Mouse (Mus musculus) adrenal gland, postnatal 25 days (tissue): ENCODE measurements at regions not wholly inside any gene's neighbourhood (a gene's known extent, or its start where the extent isn't known, plus 50 kb on each side); places are given as distances from the start of the nearest gene placed in this dataset.
A peak's percentile ranks its signal among the peaks of the same experiment; 100 is the strongest.
"Not testable (repeated sequence)": the region's sequence is repeated elsewhere in the genome, so short reads cannot be mapped to it uniquely, and the experiment has no call there.

Source experiments
- DNase-seq: peaks from one replicate; pipeline ENCODE4 v3.0.0; 2021; ENCODE audit warnings: mixed read lengths

DNA sequence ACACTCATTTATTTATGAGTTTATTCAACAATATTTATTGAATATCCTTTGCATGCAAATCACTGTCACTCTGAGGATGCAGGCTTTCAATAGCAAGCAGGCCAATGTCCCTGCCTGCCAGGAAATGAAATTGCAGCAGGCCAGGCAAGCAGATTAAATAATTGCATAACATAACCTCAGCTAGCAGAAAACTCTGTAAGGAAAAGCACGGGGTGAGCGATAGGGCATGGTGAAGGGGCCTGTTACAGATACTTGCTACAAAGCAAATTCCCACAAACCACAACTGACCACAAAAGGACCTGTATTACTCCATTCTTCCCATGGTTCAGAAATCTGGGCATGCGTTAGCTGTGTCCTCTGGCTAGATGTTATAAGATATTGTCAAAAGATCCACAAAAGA, 509.8 kb downstream of the Bnc2 start:
- no peak for DNase-seq

DNA sequence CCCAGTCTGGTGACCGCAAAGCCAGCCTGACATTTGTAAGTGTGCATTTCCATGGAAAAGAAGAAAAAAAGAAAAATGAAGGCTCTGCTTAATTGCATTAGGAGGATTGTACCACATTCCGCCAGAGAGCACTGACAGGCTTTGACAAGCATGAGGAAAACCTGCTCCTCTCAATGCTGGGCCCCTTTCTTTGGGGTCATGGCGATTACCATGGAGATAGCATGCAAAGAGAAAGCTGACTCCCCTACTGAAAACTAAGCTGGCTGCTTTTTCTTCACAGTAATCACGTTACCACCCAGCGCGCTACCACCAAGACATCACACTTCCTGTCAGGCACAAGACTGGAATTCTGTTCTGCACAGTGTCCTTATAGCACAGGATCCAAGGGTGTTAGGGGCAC, 502.2 kb downstream of the Bnc2 start:
- no peak for DNase-seq

DNA sequence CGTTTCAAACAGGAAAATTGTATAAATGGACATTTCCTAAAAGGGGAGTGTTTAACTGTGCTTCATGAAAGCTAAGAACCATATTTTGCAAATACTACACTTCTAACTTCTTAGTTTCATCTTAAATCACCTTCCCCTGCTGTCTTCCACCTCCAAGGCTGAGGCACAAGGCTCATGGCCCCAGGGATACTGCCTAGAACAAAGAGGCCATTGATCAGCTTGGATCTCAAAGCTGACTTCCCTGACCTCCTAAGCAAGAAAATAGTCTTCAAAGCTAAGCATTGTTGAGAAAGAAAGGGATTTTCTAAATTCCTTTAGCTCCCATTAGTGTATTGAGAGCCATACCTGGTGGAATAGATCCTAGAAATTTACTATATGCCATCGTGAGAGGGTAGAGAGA, 501.6 kb downstream of the Bnc2 start:
- DNase-seq: no peak

DNA sequence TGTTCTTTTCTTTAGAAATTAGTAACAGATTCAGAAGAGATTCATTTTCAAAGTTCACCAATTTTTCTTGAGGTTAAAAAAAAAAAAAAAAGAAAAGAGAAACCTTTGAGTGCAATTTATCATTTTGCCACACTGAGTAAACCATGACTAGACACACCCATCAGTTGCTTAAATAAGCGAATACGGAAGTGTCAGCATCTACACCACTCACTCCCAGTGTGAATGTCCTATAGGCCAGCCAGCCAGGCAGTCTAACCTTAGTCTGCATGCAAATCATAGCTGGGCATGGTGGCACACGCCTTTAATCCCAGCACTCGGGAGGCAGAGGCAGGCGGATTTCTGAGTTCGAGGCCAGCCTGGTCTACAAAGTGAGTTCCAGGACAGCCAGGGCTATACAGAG, 498.6 kb downstream of the Bnc2 start:
- DNase-seq: not testable (repeated sequence)

DNA sequence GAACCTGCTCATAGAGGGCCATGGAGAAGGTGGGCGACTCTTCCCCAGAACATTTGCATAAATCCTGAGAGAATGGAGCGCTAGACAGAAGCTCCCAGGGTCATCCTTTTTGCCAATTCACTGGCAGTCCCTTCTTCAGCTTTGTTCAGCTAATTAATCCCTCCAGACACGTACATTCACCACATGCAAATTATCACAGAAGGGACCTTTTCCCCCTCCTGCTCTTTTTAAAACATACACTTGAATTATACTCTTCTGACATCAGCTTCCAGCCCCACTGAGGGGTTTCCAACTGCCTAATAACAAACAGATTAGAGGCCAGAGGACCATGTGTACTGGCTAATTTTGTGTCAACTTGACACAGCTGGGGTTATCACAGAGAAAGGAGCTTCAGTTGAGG, 497.2 kb downstream of the Bnc2 start:
- no peak for DNase-seq

DNA sequence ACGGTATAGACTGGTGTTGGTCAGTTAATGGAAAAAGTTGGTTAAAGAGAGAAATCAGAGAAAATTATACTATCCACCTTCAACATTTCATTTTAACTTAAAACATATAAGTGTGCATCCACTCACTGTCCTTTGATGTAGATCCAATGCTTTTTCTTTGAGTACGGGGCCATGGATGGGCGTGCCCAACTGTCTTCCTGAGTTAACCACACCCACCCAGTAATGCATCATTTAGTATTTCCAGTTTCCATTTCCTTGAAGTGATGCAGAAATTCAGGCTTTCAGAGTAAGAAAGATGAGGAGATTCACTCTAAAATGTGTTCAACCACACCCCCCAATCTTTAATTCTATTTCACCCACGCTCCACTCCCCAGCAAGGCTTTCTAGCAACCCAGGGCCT, 490.6 kb downstream of the Bnc2 start:
- no peak for DNase-seq

DNA sequence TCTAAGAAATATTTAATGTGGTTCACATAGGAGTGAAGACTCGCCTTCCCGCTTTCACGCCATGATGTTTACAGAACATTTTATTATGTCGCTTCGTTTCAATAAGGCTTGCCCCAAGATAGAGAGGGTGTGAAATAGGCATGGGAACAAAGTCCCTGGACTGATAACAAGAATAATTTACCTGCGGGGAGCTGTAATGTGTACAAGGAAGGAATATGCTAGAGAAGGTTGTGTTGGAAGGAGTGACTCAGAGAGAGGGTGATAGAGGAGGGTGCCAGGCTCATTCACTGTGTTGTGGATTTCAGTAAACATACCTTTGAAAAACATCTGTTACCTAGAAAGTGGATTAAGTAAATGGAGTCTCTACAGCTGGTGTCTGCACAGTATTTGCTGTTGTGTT, 490.2 kb downstream of the Bnc2 start:
- DNase-seq: no peak

DNA sequence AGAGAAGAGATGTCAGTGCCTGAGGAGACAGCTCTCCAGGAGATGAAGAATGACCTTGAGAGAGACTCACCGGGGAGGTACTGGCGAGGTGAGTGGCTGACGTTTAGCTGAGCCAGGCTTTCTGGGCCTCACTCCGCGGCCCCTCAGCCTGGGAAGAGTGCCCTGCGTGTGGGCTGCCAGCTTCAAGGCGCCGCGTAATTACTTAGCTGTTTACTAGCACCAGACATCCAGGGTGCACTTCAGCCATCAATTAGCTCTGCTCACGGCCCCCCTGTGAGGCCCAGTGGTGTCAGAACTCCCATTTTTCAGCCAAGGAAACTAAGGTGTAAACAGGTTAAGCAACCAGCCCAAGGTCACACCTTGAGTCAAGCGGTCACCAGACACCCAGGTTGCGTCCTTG, 485.8 kb downstream of the Bnc2 start:
- DNase-seq: no peak

DNA sequence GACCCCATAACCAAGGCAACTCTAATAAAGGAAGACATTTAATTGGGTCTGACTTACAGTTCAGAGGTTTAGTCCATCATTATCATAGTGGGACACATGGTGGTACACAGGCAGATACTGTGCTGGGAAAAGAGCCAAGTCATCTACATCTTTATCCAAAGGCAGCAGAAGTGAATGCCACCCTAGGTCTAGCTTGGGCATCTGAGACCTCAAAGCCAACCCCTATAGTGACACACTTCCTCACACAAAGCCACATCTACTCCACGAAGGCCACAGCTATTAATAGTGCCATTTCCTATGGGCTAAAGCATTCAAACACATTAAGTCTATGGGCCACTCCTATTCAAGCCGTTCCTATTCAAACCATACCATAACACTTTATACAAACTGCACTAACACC, 483.8 kb downstream of the Bnc2 start:
- DNase-seq: no peak

DNA sequence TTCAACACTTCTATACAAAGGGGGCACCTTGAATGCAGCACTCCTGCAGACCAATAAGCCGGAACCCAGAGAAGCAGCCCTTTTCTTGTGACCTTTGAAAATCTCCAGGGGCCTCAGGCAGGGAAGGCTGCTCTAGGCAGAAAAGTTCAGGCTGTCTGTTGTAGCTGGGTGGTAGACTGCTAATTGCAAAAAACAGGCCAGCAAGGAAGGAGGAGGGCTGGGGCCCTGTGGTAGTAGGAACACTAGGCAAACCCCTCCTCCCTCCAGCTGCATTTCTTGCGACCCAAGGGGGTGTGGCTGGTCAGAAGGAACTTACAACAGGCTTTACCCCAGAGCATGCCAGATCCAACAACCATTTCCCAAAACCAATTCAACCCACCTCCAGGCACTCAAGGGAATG, 482.8 kb downstream of the Bnc2 start:
- no peak for DNase-seq

DNA sequence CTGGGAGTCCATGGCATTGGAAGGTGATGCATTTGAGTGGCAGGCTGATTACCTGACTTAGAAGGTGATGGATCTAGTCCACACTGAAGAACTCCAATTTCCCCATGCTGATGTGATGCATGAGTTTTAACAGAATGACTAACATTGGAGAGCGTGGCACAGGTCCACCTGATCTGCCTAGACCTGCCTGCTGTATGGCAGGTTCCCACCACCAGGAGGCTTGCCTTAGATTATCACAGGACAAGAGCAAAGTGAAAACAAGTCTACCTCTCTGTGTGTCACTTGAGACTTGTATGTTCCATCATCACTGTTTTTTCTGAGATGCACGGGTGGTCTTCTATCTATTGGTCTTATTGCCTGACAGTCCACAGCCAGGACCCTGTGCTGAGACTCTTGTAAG, 478.3 kb downstream of the Bnc2 start:
- no peak for DNase-seq

DNA sequence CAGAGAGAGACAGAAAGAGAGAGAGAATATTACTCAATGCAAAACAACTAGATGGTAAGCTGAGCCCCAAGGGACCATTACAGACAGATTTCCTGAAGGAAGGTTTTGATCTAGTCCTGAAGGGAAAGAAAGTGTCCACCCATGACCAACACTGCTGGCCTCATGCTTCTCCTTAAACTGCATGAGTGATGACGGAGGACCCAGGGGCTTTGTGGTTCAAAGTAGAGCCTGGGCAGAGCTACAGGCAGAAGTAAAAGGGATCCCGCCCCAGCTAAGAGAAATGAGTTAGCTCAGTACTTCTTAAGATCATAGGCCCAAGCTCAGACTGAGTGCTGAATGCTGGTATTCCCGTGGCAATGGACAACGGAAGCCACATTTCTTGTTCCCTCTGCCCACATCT, 476.9 kb downstream of the Bnc2 start:
- DNase-seq: no peak

DNA sequence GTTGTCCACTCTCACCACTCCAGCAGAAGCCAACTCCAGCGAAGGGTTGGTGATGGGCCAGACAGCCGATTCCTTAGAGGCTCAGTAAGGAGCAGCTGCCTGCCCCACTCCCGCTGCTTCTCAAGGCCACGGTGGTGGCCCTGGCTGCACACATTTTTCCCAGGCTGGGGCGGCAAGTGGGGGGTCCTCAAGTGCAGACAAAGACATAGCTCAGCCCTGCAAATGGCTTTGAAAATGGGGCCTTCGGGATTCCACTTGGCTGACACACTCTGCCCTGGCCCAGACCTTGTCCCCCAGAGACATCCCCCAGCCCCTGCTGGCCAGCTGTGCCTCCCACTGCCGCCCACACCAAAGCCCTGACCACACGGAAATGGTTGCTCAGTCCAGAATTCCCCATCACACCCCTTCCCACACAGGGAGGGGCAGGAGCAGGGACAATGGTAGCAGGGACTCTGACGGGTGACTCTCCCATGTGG, 475.9 kb downstream of the Bnc2 start:
- DNase-seq: no peak

DNA sequence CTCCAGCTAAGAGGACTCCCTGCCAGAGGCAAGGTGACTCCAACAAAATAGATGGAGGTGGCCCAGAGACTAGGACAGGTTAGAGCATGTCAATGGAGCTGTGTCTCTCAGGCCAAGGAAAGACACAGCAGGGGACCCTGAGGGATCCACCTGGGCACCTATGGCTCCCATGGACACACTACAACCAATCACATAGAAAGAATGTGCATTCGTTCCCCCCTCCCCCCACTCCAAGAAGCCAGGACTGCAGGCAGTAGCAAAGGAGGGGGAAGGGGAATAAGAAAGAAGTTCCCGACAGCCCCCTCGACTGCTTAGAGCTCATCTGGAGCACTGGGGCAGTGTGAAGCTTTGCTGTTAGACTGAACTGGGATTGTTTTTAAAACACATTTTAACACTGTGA, 474.1 kb downstream of the Bnc2 start:
- DNase-seq: no peak

DNA sequence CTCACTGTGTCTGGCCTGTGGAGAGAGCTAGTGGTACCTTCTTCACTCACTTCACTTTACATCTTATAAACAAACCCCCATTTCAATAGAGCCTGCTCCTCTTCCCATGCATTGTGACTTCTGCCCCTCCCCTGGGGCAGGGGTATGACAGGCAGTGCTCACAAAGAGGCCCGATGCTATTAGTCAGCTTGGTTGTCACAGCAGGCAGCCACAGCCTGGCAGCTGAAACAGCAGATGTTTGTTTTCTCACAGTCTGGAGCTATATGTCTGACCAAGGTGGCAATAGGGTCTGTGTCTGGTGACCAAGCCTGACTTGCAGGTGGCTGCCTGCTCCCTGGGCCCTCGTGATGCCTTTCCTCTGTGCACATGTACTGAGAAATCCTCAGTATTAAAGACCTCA, 472.8 kb downstream of the Bnc2 start:
- no peak for DNase-seq

DNA sequence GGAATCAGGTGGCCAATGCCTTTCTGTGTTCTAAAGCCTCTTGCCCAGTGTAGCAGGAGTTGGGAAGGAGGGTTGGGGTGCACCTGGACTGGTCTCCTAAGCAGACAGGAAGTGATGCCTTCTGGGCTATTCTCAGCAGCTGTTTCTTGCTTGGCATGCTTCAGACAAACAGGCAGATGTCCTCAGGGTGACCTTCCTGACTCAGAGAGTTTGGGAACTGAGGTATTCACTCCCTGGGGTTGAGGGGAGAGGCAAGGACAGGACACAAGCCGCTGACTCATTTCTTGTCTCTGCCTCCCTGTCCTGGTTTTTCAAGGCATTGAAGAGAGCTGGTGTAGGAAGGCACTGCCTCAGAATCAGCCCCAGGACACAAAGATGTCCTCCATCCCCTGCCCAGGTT, 471.4 kb downstream of the Bnc2 start:
- peak; percentile 13 for DNase-seq

DNA sequence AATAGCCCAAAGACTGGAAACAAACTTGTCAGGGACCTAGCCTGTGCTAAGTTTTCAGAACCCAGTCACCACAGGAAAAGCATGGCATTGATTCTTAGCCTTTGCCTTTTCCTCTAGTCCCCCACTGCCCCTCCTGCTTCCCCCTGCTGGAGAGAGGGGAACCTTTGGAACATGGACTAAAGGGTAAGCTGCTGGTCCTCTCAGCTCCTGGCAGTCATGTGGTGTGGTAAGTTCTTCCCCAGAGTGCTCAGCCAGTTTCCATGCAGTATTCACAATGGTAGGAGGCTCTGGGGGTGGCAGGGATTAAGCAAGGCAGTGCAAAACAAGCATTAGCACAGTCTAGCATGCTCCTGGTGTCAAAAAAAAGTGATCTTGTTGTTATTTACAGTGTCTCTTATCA, 470.3 kb downstream of the Bnc2 start:
- DNase-seq: no peak

DNA sequence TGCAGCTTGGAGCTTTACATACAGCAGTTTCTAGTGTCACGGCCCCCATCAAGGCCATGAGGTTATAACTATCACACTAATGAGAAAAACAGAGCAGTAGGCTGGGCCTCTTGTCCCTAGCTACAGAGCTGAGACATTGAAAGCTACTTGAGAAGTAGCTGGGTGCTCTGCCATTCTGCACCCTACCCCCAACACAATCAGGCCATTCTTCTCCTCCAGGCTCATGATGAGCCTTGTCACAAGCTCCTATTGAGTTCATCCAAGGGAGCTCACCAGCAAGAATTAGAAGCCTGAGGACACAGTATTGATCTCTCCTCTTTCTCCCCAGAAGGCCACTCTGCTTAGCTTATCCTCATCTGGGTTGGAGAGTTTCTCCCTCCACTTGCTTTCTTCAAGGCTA, 466.9 kb downstream of the Bnc2 start:
- no peak for DNase-seq

DNA sequence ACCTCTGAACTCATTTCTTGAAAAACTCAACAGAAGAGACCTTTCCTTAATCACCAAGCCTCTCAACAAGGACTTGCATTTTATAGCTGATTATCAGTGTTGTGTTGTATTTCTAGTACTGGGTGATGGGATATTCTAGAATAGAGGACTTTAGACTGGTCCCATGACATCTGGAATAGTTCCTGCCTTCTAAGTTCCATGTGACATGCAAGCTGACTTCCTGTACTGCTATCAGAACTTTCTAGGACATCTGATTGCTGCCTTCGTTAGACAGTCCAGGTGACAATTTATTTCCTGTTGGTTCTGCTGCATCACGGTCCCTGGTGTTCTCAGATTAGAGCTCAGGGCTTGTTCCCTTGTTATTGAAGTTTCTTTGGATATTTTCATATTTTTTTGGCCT, 465.5 kb downstream of the Bnc2 start:
- DNase-seq: no peak

DNA sequence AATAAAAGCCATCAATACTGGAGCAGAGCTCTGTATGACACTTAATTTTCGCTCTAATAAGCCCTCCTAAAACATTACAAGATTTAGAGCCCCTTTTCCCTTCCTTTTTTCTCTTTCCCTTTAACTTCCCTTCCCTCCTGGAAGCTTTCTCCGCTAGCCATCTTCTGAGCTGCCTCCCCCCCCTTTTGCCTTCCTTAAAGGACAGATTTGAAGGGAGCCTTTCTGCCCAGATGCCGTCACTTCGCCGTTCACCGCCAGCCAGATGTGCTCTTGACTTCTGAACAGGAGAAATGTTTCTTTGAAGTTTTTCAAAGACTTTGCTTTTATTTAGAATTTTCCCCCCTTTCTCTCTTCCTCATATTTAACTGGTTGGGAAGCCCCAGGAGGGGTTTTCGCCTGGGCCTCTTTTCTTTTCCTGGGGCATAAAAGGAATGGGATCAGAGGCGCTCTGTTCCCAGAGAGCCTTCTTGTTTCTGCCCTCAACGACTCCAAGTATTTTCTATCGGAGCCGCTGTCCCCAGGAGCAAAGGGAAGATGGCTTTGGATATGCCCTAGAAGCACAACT, 463.7 kb downstream of the Bnc2 start:
- DNase-seq: no peak

DNA sequence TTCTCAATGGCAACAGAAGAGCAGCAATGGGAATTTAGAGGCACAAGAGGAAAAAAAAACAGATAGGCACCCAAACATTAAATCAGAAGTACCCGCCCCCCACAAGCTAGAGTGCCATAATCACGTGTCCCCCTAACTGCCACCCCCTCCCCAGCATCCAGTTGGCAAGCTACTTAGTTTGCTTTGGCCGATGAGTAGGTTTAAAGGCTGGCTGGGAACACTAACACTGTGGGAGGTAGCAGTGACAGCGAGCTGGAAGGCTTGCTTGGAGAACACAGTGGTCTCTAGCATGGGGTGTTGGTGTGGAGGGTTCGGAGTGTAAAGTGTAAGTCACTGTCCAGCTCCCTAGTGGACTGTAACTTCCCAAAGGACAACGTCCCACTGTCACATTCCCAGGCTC, 463.1 kb downstream of the Bnc2 start:
- DNase-seq: no peak

DNA sequence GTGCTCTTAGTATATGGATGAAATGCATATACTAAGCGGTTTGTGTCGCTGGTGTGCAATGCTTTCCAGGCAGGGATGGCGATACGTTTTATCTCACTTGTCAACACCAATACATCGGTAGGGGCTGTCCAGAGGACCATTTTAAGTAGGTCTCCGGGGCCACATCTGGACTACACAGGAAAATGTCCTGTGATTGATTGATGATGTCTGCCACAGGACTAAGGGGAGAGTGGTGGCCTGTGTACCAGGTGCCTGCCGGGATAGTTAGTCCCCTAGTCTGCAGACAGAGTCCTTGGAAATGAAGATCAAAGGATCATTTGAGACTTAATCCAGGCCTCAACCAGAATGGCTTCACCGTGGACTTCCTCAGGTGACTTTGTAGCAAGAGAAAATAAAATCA, 460.6 kb downstream of the Bnc2 start:
- no peak for DNase-seq

DNA sequence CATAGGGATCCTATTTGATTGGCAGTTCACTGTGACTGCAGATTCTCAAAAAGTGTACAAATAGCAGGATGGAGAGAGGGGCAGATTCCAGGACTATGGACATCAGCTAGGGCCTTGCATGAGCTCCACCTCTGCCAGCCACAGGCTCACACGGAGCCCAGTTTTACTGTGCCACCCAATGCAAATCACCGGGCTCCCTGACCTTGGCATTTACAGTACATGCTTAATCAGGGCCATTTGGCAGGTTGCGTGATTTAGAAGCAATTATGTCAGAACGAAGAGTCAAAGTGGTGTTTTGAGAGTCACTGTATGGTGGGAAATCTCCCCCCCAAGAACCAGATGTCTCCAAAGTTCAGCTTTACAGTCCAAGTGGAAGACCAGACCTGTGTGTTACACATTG, 456.1 kb downstream of the Bnc2 start:
- peak; percentile 62 for DNase-seq

DNA sequence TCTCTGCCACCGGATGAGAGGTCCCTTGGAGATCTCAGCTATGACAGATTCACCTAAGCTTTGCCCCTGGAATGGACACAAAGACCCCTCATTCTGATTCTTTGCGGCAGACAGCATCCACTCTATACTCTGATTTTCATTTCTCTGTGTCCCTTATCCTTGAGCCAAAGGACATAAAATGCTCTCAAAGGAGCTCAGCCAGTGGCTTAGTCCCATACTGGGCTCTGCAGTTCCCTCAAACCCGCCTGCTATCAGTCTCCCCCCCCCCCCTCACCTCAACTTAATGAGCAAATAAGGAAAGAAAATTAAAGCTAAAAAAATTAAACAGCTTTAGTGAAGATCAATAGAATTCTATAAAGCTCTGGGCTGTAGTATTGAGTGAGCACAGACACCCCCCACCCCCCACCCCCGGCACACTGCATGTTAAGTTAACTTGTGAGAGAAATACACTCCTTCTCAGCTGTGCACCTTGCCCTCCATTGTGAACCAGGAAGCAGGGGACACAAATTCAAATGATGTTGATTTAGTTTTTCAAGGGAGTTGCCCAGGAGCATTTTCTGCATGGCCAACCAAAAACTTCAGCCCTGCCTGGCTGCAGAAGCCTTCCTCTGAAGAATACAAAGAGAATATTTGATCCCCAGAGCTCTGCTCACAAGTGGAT, 452.9 kb downstream of the Bnc2 start:
- no peak for DNase-seq

DNA sequence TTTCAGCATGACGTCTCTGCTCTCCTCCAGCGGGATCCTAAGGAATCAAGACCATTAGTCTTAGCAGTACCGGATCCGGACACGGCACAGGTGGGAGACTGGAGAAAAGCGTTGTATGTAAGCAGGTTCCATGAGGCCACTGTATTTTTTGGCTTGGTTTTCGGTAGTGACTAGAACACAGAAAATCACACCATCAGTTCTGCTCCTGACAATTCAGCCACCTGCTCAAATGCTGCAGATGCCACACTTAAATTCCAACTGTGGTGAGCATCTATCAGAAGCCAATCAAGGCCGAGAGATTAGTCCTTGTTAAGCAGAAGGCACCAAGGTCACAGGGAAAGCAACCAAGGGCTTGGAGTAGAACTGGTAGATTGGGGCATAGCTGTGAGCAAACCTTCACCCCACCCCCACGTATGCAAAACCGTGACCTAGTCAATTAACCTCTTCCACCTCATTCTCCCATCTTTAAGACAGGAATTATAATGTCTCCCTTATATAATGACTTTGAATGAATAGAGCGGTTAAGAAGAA, 452.2 kb downstream of the Bnc2 start:
- no peak for DNase-seq
